Mouse (Mus musculus) hindbrain, embryonic 13.5 days (tissue): Measurements from ENCODE around the gene Rabep1. TPM values are rescaled to one million over a fixed set of nuclear protein-coding genes. Genes with fewer than 3 reads are reported as not detected.

Experiments
- ATAC-seq: fragments of 200-750 bp; cut with Nextera tagmentation; 2 replicates; pipeline ENCODE4 v1.8.0; 2017; ENCODE audit warnings: moderate TSS enrichment; ENCODE audit not compliant: low FRiP score
- H3K27ac ChIP-seq: fragments of 300-500 bp; sonication (generic); 2 replicates; pipeline ENCODE4 v1.5.1; 2015; ENCODE audit warnings: inconsistent platforms, mild to moderate bottlenecking, moderate library complexity
- H3K27me3 ChIP-seq: fragments of 300-500 bp; sonication (generic); 2 replicates; pipeline ENCODE4 v1.6.1; 2015; ENCODE audit warnings: mild to moderate bottlenecking, inconsistent platforms
- H3K36me3 ChIP-seq: fragments of 300-500 bp; sonication (generic); 2 replicates; pipeline ENCODE4 v1.6.1; 2015; ENCODE audit warnings: mild to moderate bottlenecking, inconsistent platforms
- H3K4me1 ChIP-seq: fragments of 300-500 bp; sonication (generic); replicated peaks from 2 replicates; pipeline ENCODE4 v1.6.1; 2015; ENCODE audit warnings: inconsistent platforms
- H3K4me2 ChIP-seq: fragments of 300-500 bp; sonication (generic); 2 replicates; pipeline ENCODE4 v1.6.1; 2015; ENCODE audit warnings: inconsistent platforms, mild to moderate bottlenecking, moderate library complexity
- H3K4me3 ChIP-seq: fragments of 300-500 bp; sonication (generic); 2 replicates; pipeline ENCODE4 v1.5.1; 2015; ENCODE audit warnings: mild to moderate bottlenecking, inconsistent platforms
- H3K9ac ChIP-seq: fragments of 300-500 bp; sonication (generic); 2 replicates; pipeline ENCODE4 v1.6.1; 2015; ENCODE audit warnings: mild to moderate bottlenecking, inconsistent platforms
- H3K9me3 ChIP-seq: fragments of 300-500 bp; sonication (generic); 2 replicates; pipeline ENCODE4 v1.6.1; 2016; ENCODE audit warnings: inconsistent platforms
- WGBS: fragments of 180-500 bp; shearing (Covaris S2); methylation state at CpG from one replicate; pipeline ENCODE4 v1.1.7; 2015; 5-methylcytosine and 5-hydroxymethylcytosine counted together
- polyA plus RNA-seq: library from polyadenylated mRNA; unstranded; fragments of >200 nt; fragmentation: Nextera tagmentation; extraction: Ambion mirVana; gene quantifications from 2 replicates; pipeline ENCODE4 v1.2.1, GENCODE M21; 2015

The Rabep1 gene
- polyA plus RNA-seq, 1 experiment from 2014 or later = 87.5 TPM

DNA sequence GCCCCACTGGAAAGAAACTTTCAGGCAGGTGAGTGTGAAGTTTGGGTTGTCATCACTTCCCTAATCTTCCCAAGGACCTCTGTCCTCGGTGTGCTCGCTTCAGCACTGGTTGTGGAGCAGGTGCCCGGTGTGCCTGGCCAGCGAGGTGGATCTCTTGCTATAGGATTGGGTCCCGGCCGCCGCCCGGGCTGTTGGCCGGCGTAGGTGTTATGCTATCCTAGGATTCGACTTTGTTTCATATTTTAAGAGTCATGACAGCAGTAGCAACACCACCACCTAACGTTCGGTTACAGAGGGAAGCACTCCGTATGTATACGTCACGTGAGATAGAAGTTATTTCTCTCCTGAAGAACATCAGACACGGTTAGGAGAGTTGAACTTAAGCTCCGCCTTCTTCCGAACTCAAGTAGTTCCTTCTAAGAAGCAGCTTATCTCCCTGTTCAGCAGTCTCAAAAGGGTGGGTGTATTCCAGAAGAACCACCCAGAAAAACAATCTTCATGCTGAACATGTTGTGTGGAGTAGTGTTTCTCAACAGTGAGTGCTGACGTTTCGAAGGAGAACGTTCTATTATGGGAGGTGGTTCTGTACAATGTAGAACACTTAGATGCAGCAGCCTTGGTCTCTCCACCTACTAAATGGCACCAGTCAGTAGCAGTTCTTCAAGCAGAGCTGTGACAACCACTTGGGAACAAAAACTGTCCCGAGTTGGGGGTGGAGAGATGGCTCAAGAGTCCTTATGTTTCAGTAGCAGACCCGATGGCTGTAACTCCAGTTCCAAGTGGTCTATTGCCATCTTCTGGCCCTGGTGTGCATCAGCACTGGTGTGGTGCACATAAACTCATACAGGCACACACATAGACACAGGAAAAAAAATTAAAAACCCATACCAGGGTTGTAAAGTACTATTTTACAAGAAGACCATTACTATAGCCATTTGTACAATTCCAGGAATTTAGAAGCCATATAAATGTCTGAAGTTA lies 126.3 kb downstream of the Rabep1 start:
- 19% methylated on average over 24 of the region's 24 CpGs for WGBS
- peak; percentile 55 for ATAC-seq
- H3K9ac ChIP-seq = peak overlapping the region; percentile 78
- no peaks in the 10 kb centered on the region for H3K9me3 ChIP-seq
- H3K4me2 ChIP-seq = peak overlapping the region; percentile 84
- peak overlapping the region; percentile 87 for H3K4me3 ChIP-seq
- H3K36me3 ChIP-seq = peaks cover 39% of the 10 kb centered on the region
- H3K27ac ChIP-seq = peak overlapping the region; percentile 95
- H3K27me3 ChIP-seq = no peaks in the 10 kb centered on the region
- peaks cover 24% of the 10 kb centered on the region for H3K4me1 ChIP-seq

GRCm38 (mm10) chr11:70972586-70972985 lies 128.0 kb downstream of the Rabep1 start:
- H3K4me1 ChIP-seq = peaks cover 22% of the 10 kb centered on the region
- no peaks in the 10 kb centered on the region for H3K27me3 ChIP-seq
- H3K9me3 ChIP-seq = no peaks in the 10 kb centered on the region
- H3K36me3 ChIP-seq = peaks cover 48% of the 10 kb centered on the region
- WGBS = 68% methylated on average over 1 of the region's 1 CpGs
- no peak overlapping the region for H3K27ac ChIP-seq
- H3K4me2 ChIP-seq = no peak overlapping the region
- no peak for ATAC-seq
- H3K9ac ChIP-seq = no peak overlapping the region
- no peak overlapping the region for H3K4me3 ChIP-seq

- Histone ChIP-seq H3K9ac (no peak overlapping the region), H3K4me2 (no peak overlapping the region), H3K4me3 (no peak overlapping the region), H3K36me3 (peaks cover 62% of the 10 kb centered on the region), H3K27me3 (no peaks in the 10 kb centered on the region), H3K4me1 (peaks cover 11% of the 10 kb centered on the region), H3K9me3 (no peaks in the 10 kb centered on the region), H3K27ac (no peak overlapping the region)
- ATAC-seq = no peak
- 74% methylated on average over 4 of the region's 4 CpGs for WGBS
Measured at GRCm38 (mm10) chr11:70973947-70974346, 129.4 kb downstream of the Rabep1 start.

DNA sequence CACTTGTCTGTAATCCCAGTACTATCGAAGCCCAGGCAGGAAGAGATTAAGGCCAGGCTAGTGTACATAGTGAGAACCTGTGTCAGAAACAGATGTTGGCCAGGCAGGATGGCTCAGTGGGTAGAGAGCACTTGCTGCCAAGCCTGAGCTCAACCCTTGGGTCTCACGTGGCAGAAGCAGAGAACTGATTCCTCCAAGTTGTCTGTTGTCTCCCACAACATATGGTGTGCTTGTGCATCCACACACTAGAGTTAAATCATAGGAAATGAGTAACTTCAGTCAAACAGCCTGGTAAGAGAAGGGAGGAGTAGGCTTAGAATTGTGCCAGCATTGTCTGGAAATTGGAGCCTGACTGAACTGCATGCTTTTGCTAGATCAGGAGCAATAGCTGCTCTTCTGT lies 130.6 kb downstream of the Rabep1 start:
- Histone ChIP-seq H3K4me2 (no peak overlapping the region), H3K4me1 (peaks cover 7% of the 10 kb centered on the region), H3K27me3 (no peaks in the 10 kb centered on the region), H3K27ac (no peak overlapping the region), H3K4me3 (no peak overlapping the region), H3K9me3 (no peaks in the 10 kb centered on the region), H3K9ac (no peak overlapping the region), H3K36me3 (peaks cover 75% of the 10 kb centered on the region)
- no peak for ATAC-seq
- 89% methylated on average over 2 of the region's 2 CpGs for WGBS

GRCm38 (mm10) chr11:70977293-70977692 lies 132.7 kb downstream of the Rabep1 start:
- Histone ChIP-seq H3K27me3 (no peaks in the 10 kb centered on the region), H3K36me3 (peaks cover 85% of the 10 kb centered on the region), H3K4me1 (peaks cover 18% of the 10 kb centered on the region), H3K27ac (no peak overlapping the region), H3K4me2 (no peak overlapping the region), H3K4me3 (no peak overlapping the region), H3K9ac (no peak overlapping the region), H3K9me3 (no peaks in the 10 kb centered on the region)
- WGBS = 87% methylated on average over 6 of the region's 6 CpGs
- no peak for ATAC-seq

- no peak overlapping the region for H3K4me3 ChIP-seq
- ATAC-seq = no peak
- 87% methylated on average over 6 of the region's 6 CpGs for WGBS
Measured at GRCm38 (mm10) chr11:70980232-70980631, 135.7 kb downstream of the Rabep1 start.

DNA sequence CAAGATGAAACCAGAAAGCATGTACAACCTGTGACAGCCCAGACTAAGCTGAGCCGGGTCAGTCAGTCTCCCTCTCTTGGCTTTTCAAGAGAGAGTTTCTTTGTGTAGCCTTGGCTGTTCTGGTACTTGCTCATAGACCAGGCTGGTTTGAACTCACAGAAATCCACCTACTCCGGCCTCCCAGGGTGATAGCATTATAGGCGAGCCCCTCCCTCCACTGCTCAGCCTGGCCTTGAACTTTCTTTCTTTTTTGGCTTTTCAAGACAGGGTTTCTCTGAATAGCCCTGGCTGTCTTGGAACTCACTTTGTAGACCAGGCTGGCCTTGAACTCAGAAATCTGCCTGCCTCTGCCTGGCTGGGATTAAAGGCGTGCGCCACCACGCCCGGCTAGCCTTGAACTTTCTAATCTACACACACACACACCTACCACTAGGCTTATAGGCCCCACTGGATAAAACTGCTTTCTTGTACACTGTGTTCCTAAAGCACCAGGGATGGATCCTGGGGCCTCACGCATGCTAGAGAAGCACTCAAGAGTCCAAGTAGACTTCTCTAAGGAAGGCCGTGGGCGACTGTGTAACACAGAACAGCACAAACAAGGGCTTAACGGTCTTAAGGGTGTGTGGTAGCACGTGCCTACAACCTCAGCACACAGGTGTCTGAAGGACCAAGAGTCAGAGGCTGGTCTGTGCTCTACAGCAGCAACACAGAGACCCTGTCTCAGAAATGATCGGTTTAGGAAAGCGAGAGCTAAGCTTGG lies 136.4 kb downstream of the Rabep1 start:
- WGBS = 93% methylated on average over 14 of the region's 14 CpGs
- Histone ChIP-seq H3K4me3 (peak overlapping the region; percentile 100; the same call in 1 of the 2 replicates), H3K4me2 (no peak overlapping the region), H3K4me1 (peaks cover 22% of the 10 kb centered on the region), H3K9ac (no peak overlapping the region), H3K27ac (no peak overlapping the region), H3K9me3 (no peaks in the 10 kb centered on the region), H3K36me3 (peaks cover 71% of the 10 kb centered on the region), H3K27me3 (no peaks in the 10 kb centered on the region)
- no peak for ATAC-seq

More at GRCm38 (mm10) chr11:70980232-70980631, 135.7 kb downstream of the Rabep1 start:
- H3K4me2 ChIP-seq = no peak overlapping the region
- H3K4me1 ChIP-seq = peaks cover 22% of the 10 kb centered on the region
- no peak overlapping the region for H3K27ac ChIP-seq
- no peak overlapping the region for H3K9ac ChIP-seq
- peaks cover 70% of the 10 kb centered on the region for H3K36me3 ChIP-seq
- H3K27me3 ChIP-seq = no peaks in the 10 kb centered on the region
- no peaks in the 10 kb centered on the region for H3K9me3 ChIP-seq

DNA sequence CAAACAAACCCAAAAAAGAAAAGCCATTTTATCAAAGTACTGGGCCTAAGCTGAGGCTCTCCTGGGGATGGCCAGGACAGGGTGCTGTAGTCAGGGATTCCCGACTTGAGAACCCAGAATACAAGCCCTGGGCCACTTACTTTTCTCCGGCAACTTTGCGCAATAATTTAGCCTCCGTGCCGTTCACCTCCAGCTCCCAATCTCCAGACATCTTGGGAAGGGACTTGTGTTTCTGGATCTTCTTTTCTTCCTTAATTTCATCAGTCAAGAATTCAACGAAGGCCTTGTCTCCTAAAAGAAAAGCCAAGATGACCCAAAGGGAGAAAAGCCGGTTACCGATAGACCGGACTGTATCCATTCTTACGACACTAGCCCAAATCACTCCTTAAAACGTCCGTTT lies 137.5 kb downstream of the Rabep1 start:
- no peaks in the 10 kb centered on the region for H3K27me3 ChIP-seq

GRCm38 (mm10) chr11:70982557-70983228 lies 138.1 kb downstream of the Rabep1 start, which contains the start of gene C1qbp:
TSS of gene C1qbp (minus strand) at chr11:70983026.
- H3K4me2 ChIP-seq = peak within 1 kb of the TSS; percentile 67
- peak within 1 kb of the TSS; percentile 56; the same call in 1 of the 2 replicates for H3K27ac ChIP-seq
- no peaks in the 10 kb centered on the region for H3K27me3 ChIP-seq
- peaks cover 22% of the 10 kb centered on the region for H3K4me1 ChIP-seq
- peaks cover 71% of the 10 kb centered on the region for H3K36me3 ChIP-seq
- H3K4me3 ChIP-seq = peak within 1 kb of the TSS; percentile 100
- under 1% methylated on average over 64 of the region's 64 CpGs for WGBS
- H3K9ac ChIP-seq = peak within 1 kb of the TSS; percentile 93
- peak; percentile 95 for ATAC-seq
- no peaks in the 10 kb centered on the region for H3K9me3 ChIP-seq

More for the DNA sequence above, 137.5 kb downstream of the Rabep1 start:
- Histone ChIP-seq H3K4me1 (peaks cover 22% of the 10 kb centered on the region), H3K4me3 (peak overlapping the region; percentile 100), H3K9me3 (no peaks in the 10 kb centered on the region), H3K9ac (peak overlapping the region; percentile 93), H3K36me3 (peaks cover 71% of the 10 kb centered on the region), H3K27ac (no peak overlapping the region), H3K4me2 (peak overlapping the region; percentile 67)
- WGBS = 11% methylated on average over 12 of the region's 12 CpGs
- ATAC-seq = no peak
